Mouse (Mus musculus) C2C12 (cell line): ENCODE measurements around the gene Limd1.

Experiments used
- MYOD1 ChIP-seq: IDR thresholded peaks from one replicate; pipeline ENCODE4 v1.6.1; 2011; ENCODE audit warnings: low read depth; ENCODE audit not compliant: control insufficient read depth, insufficient read length
- MYOG ChIP-seq: IDR thresholded peaks from one replicate; pipeline ENCODE4 v1.6.1; 2011; ENCODE audit not compliant: control insufficient read depth, insufficient read length; ENCODE audit errors: extremely low read depth

DNA sequence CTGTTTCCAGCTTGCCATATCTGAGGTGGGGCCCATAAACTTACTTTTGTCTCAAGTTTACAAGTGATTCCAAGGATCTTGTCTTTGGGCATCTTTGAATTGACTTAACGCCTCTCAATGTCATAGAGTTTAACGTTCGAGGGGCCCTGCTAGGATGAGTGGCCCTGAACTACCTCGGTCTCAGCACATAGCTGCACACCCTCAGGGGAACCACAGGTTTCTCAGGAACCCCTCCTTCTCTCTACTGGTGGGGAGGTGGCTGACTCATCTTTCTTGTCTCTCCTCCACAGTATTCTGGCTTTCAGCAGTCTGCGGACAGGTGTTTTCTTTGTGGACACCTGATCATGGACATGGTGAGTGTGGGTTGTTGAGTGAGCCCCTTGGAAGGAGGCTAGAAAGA lies 32.4 kb downstream of the Limd1 start:
- TF ChIP-seq MYOD1 = no peak
- no peak for TF ChIP-seq MYOG
